Mouse (Mus musculus): ENCODE measurements around the gene Aes. TPM values are rescaled to one million over a fixed set of nuclear protein-coding genes. Genes with fewer than 3 reads are reported as not detected.
A peak's percentile ranks its signal among the peaks of the same experiment; 100 is the strongest.

The Aes gene
- polyA plus RNA-seq, 1 experiment from 2014 or later = 662 TPM

DNA sequence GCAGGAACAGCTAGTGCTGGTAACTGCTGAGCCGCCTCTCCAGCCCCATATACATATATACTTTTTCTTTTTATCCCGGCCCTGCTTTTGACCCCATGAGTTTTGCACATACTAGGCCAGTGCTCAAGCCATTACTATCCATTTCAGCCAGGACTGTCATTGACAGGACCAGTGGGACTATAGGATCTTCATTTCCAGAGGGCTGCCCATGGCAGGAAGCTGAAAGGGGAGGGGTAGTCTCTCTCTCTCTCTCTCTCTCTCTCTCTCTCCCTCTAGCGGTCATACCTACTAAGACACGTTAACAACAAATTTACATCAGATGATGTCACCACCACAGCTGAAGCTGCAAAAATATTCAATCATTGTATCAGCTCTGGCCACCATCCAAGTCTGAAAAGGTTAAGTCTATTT lies 43.5 kb downstream of the Aes start:
- Histone ChIP-seq H3K9me3 (no peaks in the 10 kb centered on the region), H3K4me2 (no peak overlapping the region), H3K27me3 (no peaks in the 10 kb centered on the region), H3K36me3 (no peaks in the 10 kb centered on the region), H3K4me3 (no peak overlapping the region), H3K9ac (no peak overlapping the region), H3K4me1 (peaks cover 45% of the 10 kb centered on the region), H3K27ac (peak overlapping the region; percentile 45)
- WGBS = 14% methylated on average over 4 of the region's 4 CpGs
- ATAC-seq (ENCODE audit: borderline replicate concordance, extremely low read depth, low FRiP score, low TSS enrichment) = no peak

- Histone ChIP-seq H3K4me2 (peak overlapping the region; percentile 78), H3K9me3 (no peaks in the 10 kb centered on the region), H3K4me3 (no peak overlapping the region), H3K27ac (peak overlapping the region; percentile 93; the same call in 1 of the 2 replicates), H3K9ac (0 out of 2 replicates have a peak overlapping the region, but pooled peaks have one; percentile 30), H3K27me3 (no peaks in the 10 kb centered on the region), H3K4me1 (peaks cover 41% of the 10 kb centered on the region), H3K36me3 (no peaks in the 10 kb centered on the region)
- ATAC-seq (ENCODE audit: borderline replicate concordance, extremely low read depth, low FRiP score, low TSS enrichment) = no peak
- WGBS = 72% methylated on average over 12 of the region's 12 CpGs
Observed at GRCm38 (mm10) chr10:81604019-81604967, 45.0 kb downstream of the Aes start.

DNA sequence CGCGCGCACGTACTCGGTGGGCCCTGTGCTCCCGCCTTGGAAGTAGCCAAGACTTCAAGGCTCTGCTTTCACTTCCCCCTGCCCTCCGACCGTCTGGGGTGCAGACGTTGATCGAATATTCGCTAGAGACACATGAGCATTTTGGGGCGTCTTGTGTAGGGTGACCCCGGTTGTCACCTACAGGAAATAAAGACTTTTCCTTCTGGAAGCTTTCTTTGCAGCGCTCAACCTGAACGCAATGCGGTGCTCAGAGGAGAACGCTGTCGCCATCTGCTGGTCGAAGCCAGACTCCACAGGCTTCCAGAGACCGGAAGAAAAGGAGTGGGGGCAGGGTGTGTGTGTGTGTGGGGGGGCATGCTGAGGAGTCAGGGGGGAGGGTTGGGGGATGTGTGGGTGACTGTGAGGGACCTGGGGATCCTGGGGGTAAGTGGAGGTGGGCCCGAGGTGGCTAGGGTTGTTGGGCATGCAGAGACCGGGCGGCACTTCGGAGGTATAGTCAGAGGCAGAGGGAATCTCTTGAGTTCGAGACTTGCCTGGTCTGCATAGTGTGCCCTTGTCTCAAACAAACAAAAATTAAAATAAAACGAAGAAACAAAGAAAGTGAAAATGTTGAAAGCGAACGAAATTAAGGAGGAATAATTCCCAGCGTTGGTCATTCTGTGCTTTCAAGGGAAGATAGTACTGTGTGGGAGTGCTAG lies 45.8 kb downstream of the Aes start:
- 18% methylated on average over 29 of the region's 29 CpGs for WGBS
- H3K4me2 ChIP-seq = peak overlapping the region; percentile 78
- peaks cover 41% of the 10 kb centered on the region for H3K4me1 ChIP-seq
- peak overlapping the region; percentile 30; the same call in 1 of the 2 replicates for H3K9ac ChIP-seq
- H3K4me3 ChIP-seq = peak overlapping the region; percentile 52
- no peaks in the 10 kb centered on the region for H3K27me3 ChIP-seq
- no peaks in the 10 kb centered on the region for H3K36me3 ChIP-seq
- peak overlapping the region; percentile 93 for H3K27ac ChIP-seq
- 0 out of 2 replicates have a peak, but pooled peaks have one; percentile 24 for ATAC-seq (ENCODE audit: borderline replicate concordance, extremely low read depth, low FRiP score, low TSS enrichment)
- no peaks in the 10 kb centered on the region for H3K9me3 ChIP-seq

GRCm38 (mm10) chr10:81605666-81605973 lies 46.3 kb downstream of the Aes start:
- no peaks in the 10 kb centered on the region for H3K27me3 ChIP-seq

GRCm38 (mm10) chr10:81605974-81606751 lies 46.9 kb downstream of the Aes start, which contains the start of gene BC025920:
Gene BC025920, plus strand, starts transcription at chr10:81606270.
- Histone ChIP-seq H3K9ac (peak within 1 kb of the TSS; percentile 34), H3K9me3 (no peaks in the 10 kb centered on the region), H3K4me1 (peaks cover 35% of the 10 kb centered on the region), H3K27me3 (no peaks in the 10 kb centered on the region), H3K4me2 (peak within 1 kb of the TSS; percentile 78), H3K27ac (peak within 1 kb of the TSS; percentile 93), H3K36me3 (no peaks in the 10 kb centered on the region), H3K4me3 (peak within 1 kb of the TSS; percentile 52)
- peak; percentile 86 for ATAC-seq (ENCODE audit: borderline replicate concordance, extremely low read depth, low FRiP score, low TSS enrichment)
- WGBS = under 1% methylated on average over 39 of the region's 39 CpGs

More at GRCm38 (mm10) chr10:81605666-81605973, 46.3 kb downstream of the Aes start:
- peak overlapping the region; percentile 52 for H3K4me3 ChIP-seq
- peak overlapping the region; percentile 78 for H3K4me2 ChIP-seq
- peaks cover 39% of the 10 kb centered on the region for H3K4me1 ChIP-seq
- no peaks in the 10 kb centered on the region for H3K36me3 ChIP-seq
- ATAC-seq (ENCODE audit: borderline replicate concordance, extremely low read depth, low FRiP score, low TSS enrichment) = 0 out of 2 replicates have a peak, but pooled peaks have one; percentile 0
- H3K9me3 ChIP-seq = no peaks in the 10 kb centered on the region
- peak overlapping the region; percentile 93 for H3K27ac ChIP-seq
- 2% methylated on average over 14 of the region's 14 CpGs for WGBS
- H3K9ac ChIP-seq = peak overlapping the region; percentile 27

GRCm38 (mm10) chr10:81608308-81608707 lies 49.0 kb downstream of the Aes start:
- Histone ChIP-seq H3K36me3 (no peaks in the 10 kb centered on the region), H3K27ac (no peak overlapping the region), H3K9ac (no peak overlapping the region), H3K4me2 (no peak overlapping the region), H3K4me3 (no peak overlapping the region), H3K4me1 (peaks cover 19% of the 10 kb centered on the region), H3K9me3 (no peaks in the 10 kb centered on the region), H3K27me3 (no peaks in the 10 kb centered on the region)
- 87% methylated on average over 1 of the region's 1 CpGs for WGBS
- no peak for ATAC-seq (ENCODE audit: borderline replicate concordance, extremely low read depth, low FRiP score, low TSS enrichment)

DNA sequence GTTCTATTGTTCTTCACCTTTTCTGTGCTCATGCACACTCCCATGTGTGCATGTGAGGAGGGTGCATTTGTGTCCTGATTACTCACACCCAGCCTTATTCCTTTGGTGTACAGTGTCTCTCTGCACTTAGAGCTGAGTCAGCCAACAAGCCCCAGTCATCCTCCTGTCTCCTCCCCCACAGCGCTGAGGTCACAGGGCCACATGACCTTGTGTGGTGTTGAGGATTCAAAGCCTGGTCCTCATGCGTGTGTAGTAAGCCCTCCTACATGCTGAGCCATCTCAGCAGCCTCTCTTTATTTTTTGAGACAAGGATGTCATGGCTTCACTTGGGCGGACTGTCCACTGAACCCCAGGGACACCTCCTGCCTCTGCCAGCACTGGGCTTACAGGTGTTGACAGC lies 53.5 kb downstream of the Aes start:
- Histone ChIP-seq H3K36me3 (no peaks in the 10 kb centered on the region), H3K4me3 (no peak overlapping the region), H3K4me1 (no peaks in the 10 kb centered on the region), H3K9me3 (no peaks in the 10 kb centered on the region), H3K4me2 (no peak overlapping the region), H3K27me3 (no peaks in the 10 kb centered on the region), H3K9ac (no peak overlapping the region), H3K27ac (no peak overlapping the region)
- WGBS = 68% methylated on average over 3 of the region's 3 CpGs
- no peak for ATAC-seq (ENCODE audit: borderline replicate concordance, extremely low read depth, low FRiP score, low TSS enrichment)

DNA sequence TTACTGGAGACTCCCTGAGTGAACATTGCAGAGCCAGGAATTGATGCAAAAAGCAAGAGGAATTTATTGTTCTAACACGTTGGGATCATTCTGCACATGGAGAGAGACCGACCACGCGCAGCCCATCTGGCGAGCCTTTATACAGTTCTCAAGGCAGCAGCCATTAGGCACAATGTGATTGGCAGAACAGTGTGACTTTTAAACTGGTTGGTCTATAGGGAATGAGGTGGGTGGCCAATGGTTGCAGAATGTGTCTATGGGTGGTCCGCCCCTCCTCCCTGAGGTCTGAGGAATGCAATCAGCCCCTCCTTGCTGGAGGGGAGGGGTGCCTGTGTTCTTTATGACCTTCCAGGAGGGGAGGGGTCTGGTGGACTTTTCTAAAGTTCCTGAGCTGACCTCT lies 56.2 kb downstream of the Aes start:
- H3K9ac ChIP-seq = no peak overlapping the region
- no peak overlapping the region for H3K27ac ChIP-seq
- ATAC-seq (ENCODE audit: borderline replicate concordance, extremely low read depth, low FRiP score, low TSS enrichment) = no peak
- no peaks in the 10 kb centered on the region for H3K9me3 ChIP-seq
- H3K36me3 ChIP-seq = no peaks in the 10 kb centered on the region
- no peak overlapping the region for H3K4me2 ChIP-seq
- no peaks in the 10 kb centered on the region for H3K4me1 ChIP-seq
- no peak overlapping the region for H3K4me3 ChIP-seq
- no peaks in the 10 kb centered on the region for H3K27me3 ChIP-seq
- WGBS = 47% methylated on average over 6 of the region's 6 CpGs

Other genes starting within 250 kb of the Aes start
- 48.4 and 49.9 TPM in 2 replicates for gene Cactin, start 238.4 kb upstream of the Aes start, polyA plus RNA-seq (2015; fragmentation: Nextera tagmentation; extraction: Ambion mirVana)
- 17.8 and 18.3 TPM in 2 replicates for gene Tbxa2r, start 230.8 kb upstream of the Aes start, polyA plus RNA-seq (2015; fragmentation: Nextera tagmentation; extraction: Ambion mirVana)
- gene Gipc3, start 216.2 kb upstream of the Aes start, polyA plus RNA-seq (2015; fragmentation: Nextera tagmentation; extraction: Ambion mirVana) = 0.07 and 0.10 TPM in 2 replicates
- gene Hmg20b, start 209.0 kb upstream of the Aes start, polyA plus RNA-seq (2015; fragmentation: Nextera tagmentation; extraction: Ambion mirVana) = 91.2 and 92.5 TPM in 2 replicates
- 17.6 and 20.4 TPM in 2 replicates for gene Mfsd12, start 202.0 kb upstream of the Aes start, polyA plus RNA-seq (2015; fragmentation: Nextera tagmentation; extraction: Ambion mirVana)
- gene 4930404N11Rik, start 193.7 kb upstream of the Aes start, polyA plus RNA-seq (2015; fragmentation: Nextera tagmentation; extraction: Ambion mirVana) = 2.0 and 3.0 TPM in 2 replicates
- gene Fzr1, start 181.0 kb upstream of the Aes start, polyA plus RNA-seq (2015; fragmentation: Nextera tagmentation; extraction: Ambion mirVana) = 110 and 115 TPM in 2 replicates
- gene Dohh, start 175.1 kb upstream of the Aes start, polyA plus RNA-seq (2015; fragmentation: Nextera tagmentation; extraction: Ambion mirVana) = 75.9 and 79.8 TPM in 2 replicates
- 1.6 and 2.7 TPM in 2 replicates for gene Gm48551, start 175.0 kb upstream of the Aes start, polyA plus RNA-seq (2015; fragmentation: Nextera tagmentation; extraction: Ambion mirVana)
- gene Gm48552, start 170.5 kb upstream of the Aes start, polyA plus RNA-seq (2015; fragmentation: Nextera tagmentation; extraction: Ambion mirVana) = 0.45 and 2.3 TPM in 2 replicates
- gene Smim24, start 166.4 kb upstream of the Aes start, polyA plus RNA-seq (2015; fragmentation: Nextera tagmentation; extraction: Ambion mirVana) = 4.4 TPM in 2 replicates
- 86.0 and 87.2 TPM in 2 replicates for gene Nfic, start 103.9 kb upstream of the Aes start, polyA plus RNA-seq (2015; fragmentation: Nextera tagmentation; extraction: Ambion mirVana)
- 0.34 and 0.42 TPM in 2 replicates for gene Celf5, start 76.8 kb upstream of the Aes start, polyA plus RNA-seq (2015; fragmentation: Nextera tagmentation; extraction: Ambion mirVana)
- gene Ncln, start 63.1 kb upstream of the Aes start, polyA plus RNA-seq (2015; fragmentation: Nextera tagmentation; extraction: Ambion mirVana) = 81.8 and 82.8 TPM in 2 replicates
- gene S1pr4, start 59.4 kb upstream of the Aes start, polyA plus RNA-seq (2015; fragmentation: Nextera tagmentation; extraction: Ambion mirVana) = 2.5 and 3.6 TPM in 2 replicates
- 1.7 and 1.8 TPM in 2 replicates for gene Gna15, start 35.3 kb upstream of the Aes start, polyA plus RNA-seq (2015; fragmentation: Nextera tagmentation; extraction: Ambion mirVana)
- gene Gna11, start 14.3 kb upstream of the Aes start, polyA plus RNA-seq (2015; fragmentation: Nextera tagmentation; extraction: Ambion mirVana) = 72.7 and 74.2 TPM in 2 replicates
- 39.3 and 49.7 TPM in 2 replicates for gene Tle2, start 15.1 kb downstream of the Aes start, polyA plus RNA-seq (2015; fragmentation: Nextera tagmentation; extraction: Ambion mirVana)
- 28.1 and 29.3 TPM in 2 replicates for gene Tle6, start 41.6 kb downstream of the Aes start, polyA plus RNA-seq (2015; fragmentation: Nextera tagmentation; extraction: Ambion mirVana)
- gene BC025920, start 46.8 kb downstream of the Aes start, polyA plus RNA-seq (2015; fragmentation: Nextera tagmentation; extraction: Ambion mirVana) = 0.66 and 0.78 TPM in 2 replicates
- 41.1 TPM in 2 replicates for gene Sirt6, start 68.3 kb downstream of the Aes start, polyA plus RNA-seq (2015; fragmentation: Nextera tagmentation; extraction: Ambion mirVana)
- gene Ankrd24, start 69.1 kb downstream of the Aes start, polyA plus RNA-seq (2015; fragmentation: Nextera tagmentation; extraction: Ambion mirVana) = 8.6 and 9.8 TPM in 2 replicates
- 4.3 and 4.7 TPM in 2 replicates for gene Gm10778, start 89.6 kb downstream of the Aes start, polyA plus RNA-seq (2015; fragmentation: Nextera tagmentation; extraction: Ambion mirVana)
- gene Zfp433, start 145.3 kb downstream of the Aes start, polyA plus RNA-seq (2015; fragmentation: Nextera tagmentation; extraction: Ambion mirVana) = 17.7 and 18.0 TPM in 2 replicates
- 10.0 and 11.4 TPM in 2 replicates for gene Gm3055, start 211.7 kb downstream of the Aes start, polyA plus RNA-seq (2015; fragmentation: Nextera tagmentation; extraction: Ambion mirVana)

Measured in lung, embryonic 15.5 days (tissue).